Mouse (Mus musculus): Measurements from ENCODE around the gene Plekhm3.

GRCm38 (mm10) chr1:64937692-64938091 lies 18.9 kb downstream of the Plekhm3 start:
- TF ChIP-seq POLR2A (IDR thresholded peaks at IDR 0.05; ENCODE audit: control insufficient read depth, low read depth, low read length) (no peak), CTCF (IDR thresholded peaks at IDR 0.05; ENCODE audit: control insufficient read depth, insufficient read depth, insufficient replicate concordance, low read depth, low read length) (no peak)

Data from testis, adult 2 months (tissue).